Mouse (Mus musculus): ENCODE measurements around the gene Peli2. TPM values are rescaled to one million over a fixed set of nuclear protein-coding genes. Genes with fewer than 3 reads are reported as not detected.
A peak's percentile ranks its signal among the peaks of the same experiment; 100 is the strongest.

Gene Peli2
- polyA plus RNA-seq, 1 experiment from 2014 or later, result 4.6 TPM

GRCm38 (mm10) chr14:48224861-48225300 is 104.3 kb downstream of the Peli2 start:
- H3K4me1 ChIP-seq (ENCODE audit: control insufficient read depth, insufficient read depth, low read length), result no peaks in the 10 kb centered on the region
- 37% methylated on average over 5 of the region's 5 CpGs for WGBS
- no peak overlapping the region for H3K4me3 ChIP-seq (ENCODE audit: low read depth, low read length)
- no peak overlapping the region for H3K4me2 ChIP-seq (ENCODE audit: low read length)
- H3K9me3 ChIP-seq (replicated peaks; ENCODE audit: control insufficient read depth, low read length, poor library complexity, severe bottlenecking), result no peaks in the 10 kb centered on the region
- ATAC-seq, result no peak
- H3K9ac ChIP-seq (ENCODE audit: low read depth, low read length), result no peak overlapping the region
- H3K27me3 ChIP-seq (ENCODE audit: control insufficient read depth, insufficient read depth, low read depth, low read length), result no peaks in the 10 kb centered on the region
- H3K27ac ChIP-seq (ENCODE audit: low read length), result no peak overlapping the region
- no peaks in the 10 kb centered on the region for H3K36me3 ChIP-seq (ENCODE audit: control insufficient read depth, insufficient read depth, low read length)

- ATAC-seq, result 0 out of 2 replicates have a peak, but pooled peaks have one; percentile 45
- Histone ChIP-seq H3K27me3 (ENCODE audit: control insufficient read depth, insufficient read depth, low read depth, low read length) (no peaks in the 10 kb centered on the region), H3K9me3 (replicated peaks; ENCODE audit: control insufficient read depth, low read length, poor library complexity, severe bottlenecking) (no peaks in the 10 kb centered on the region), H3K4me3 (ENCODE audit: low read depth, low read length) (no peak overlapping the region), H3K27ac (ENCODE audit: low read length) (no peak overlapping the region), H3K4me2 (ENCODE audit: low read length) (no peak overlapping the region), H3K9ac (ENCODE audit: low read depth, low read length) (no peak overlapping the region), H3K36me3 (ENCODE audit: control insufficient read depth, insufficient read depth, low read length) (no peaks in the 10 kb centered on the region), H3K4me1 (ENCODE audit: control insufficient read depth, insufficient read depth, low read length) (no peaks in the 10 kb centered on the region)
- 81% methylated on average over 7 of the region's 7 CpGs for WGBS
These were observed 105.3 kb downstream of the Peli2 start for GRCm38 (mm10) chr14:48225810-48226446.

- Histone ChIP-seq H3K27ac (ENCODE audit: low read length) (no peak overlapping the region), H3K9me3 (replicated peaks; ENCODE audit: control insufficient read depth, low read length, poor library complexity, severe bottlenecking) (no peaks in the 10 kb centered on the region), H3K4me1 (ENCODE audit: control insufficient read depth, insufficient read depth, low read length) (no peaks in the 10 kb centered on the region), H3K4me2 (ENCODE audit: low read length) (no peak overlapping the region), H3K36me3 (ENCODE audit: control insufficient read depth, insufficient read depth, low read length) (no peaks in the 10 kb centered on the region), H3K9ac (ENCODE audit: low read depth, low read length) (no peak overlapping the region), H3K4me3 (ENCODE audit: low read depth, low read length) (no peak overlapping the region), H3K27me3 (ENCODE audit: control insufficient read depth, insufficient read depth, low read depth, low read length) (no peaks in the 10 kb centered on the region)
- 67% methylated on average over 10 of the region's 10 CpGs for WGBS
- ATAC-seq, result no peak
These were observed 106.1 kb downstream of the Peli2 start for GRCm38 (mm10) chr14:48226759-48227158.

GRCm38 (mm10) chr14:48234785-48235519 is 114.3 kb downstream of the Peli2 start:
- Histone ChIP-seq H3K9ac (ENCODE audit: low read depth, low read length) (no peak overlapping the region), H3K27ac (ENCODE audit: low read length) (no peak overlapping the region), H3K4me2 (ENCODE audit: low read length) (no peak overlapping the region), H3K4me1 (ENCODE audit: control insufficient read depth, insufficient read depth, low read length) (peaks cover 6% of the 10 kb centered on the region; the same call in 1 of the 2 replicates), H3K4me3 (ENCODE audit: low read depth, low read length) (no peak overlapping the region), H3K27me3 (ENCODE audit: control insufficient read depth, insufficient read depth, low read depth, low read length) (no peaks in the 10 kb centered on the region), H3K36me3 (ENCODE audit: control insufficient read depth, insufficient read depth, low read length) (no peaks in the 10 kb centered on the region), H3K9me3 (replicated peaks; ENCODE audit: control insufficient read depth, low read length, poor library complexity, severe bottlenecking) (no peaks in the 10 kb centered on the region)
- 71% methylated on average over 20 of the region's 20 CpGs for WGBS
- ATAC-seq, result 0 out of 2 replicates have a peak, but pooled peaks have one; percentile 51

GRCm38 (mm10) chr14:48241335-48241734 is 120.7 kb downstream of the Peli2 start:
- 89% methylated on average over 7 of the region's 7 CpGs for WGBS
- no peak overlapping the region for H3K27ac ChIP-seq (ENCODE audit: low read length)
- no peaks in the 10 kb centered on the region for H3K9me3 ChIP-seq (replicated peaks; ENCODE audit: control insufficient read depth, low read length, poor library complexity, severe bottlenecking)
- H3K27me3 ChIP-seq (ENCODE audit: control insufficient read depth, insufficient read depth, low read depth, low read length), result no peaks in the 10 kb centered on the region
- no peak for ATAC-seq
- H3K4me1 ChIP-seq (ENCODE audit: control insufficient read depth, insufficient read depth, low read length), result no peaks in the 10 kb centered on the region; the same call in 1 of the 2 replicates
- H3K4me2 ChIP-seq (ENCODE audit: low read length), result no peak overlapping the region
- H3K9ac ChIP-seq (ENCODE audit: low read depth, low read length), result no peak overlapping the region
- H3K4me3 ChIP-seq (ENCODE audit: low read depth, low read length), result no peak overlapping the region
- H3K36me3 ChIP-seq (ENCODE audit: control insufficient read depth, insufficient read depth, low read length), result no peaks in the 10 kb centered on the region

- 62% methylated on average over 3 of the region's 3 CpGs for WGBS
- no peaks in the 10 kb centered on the region for H3K9me3 ChIP-seq (replicated peaks; ENCODE audit: control insufficient read depth, low read length, poor library complexity, severe bottlenecking)
- H3K9ac ChIP-seq (ENCODE audit: low read depth, low read length), result no peak overlapping the region
- H3K4me2 ChIP-seq (ENCODE audit: low read length), result no peak overlapping the region
- no peaks in the 10 kb centered on the region for H3K27me3 ChIP-seq (ENCODE audit: control insufficient read depth, insufficient read depth, low read depth, low read length)
- no peaks in the 10 kb centered on the region for H3K36me3 ChIP-seq (ENCODE audit: control insufficient read depth, insufficient read depth, low read length)
- H3K27ac ChIP-seq (ENCODE audit: low read length), result no peak overlapping the region
- peak; percentile 49; the same call in 1 of the 2 replicates for ATAC-seq
- H3K4me3 ChIP-seq (ENCODE audit: low read depth, low read length), result no peak overlapping the region
- H3K4me1 ChIP-seq (ENCODE audit: control insufficient read depth, insufficient read depth, low read length), result peaks cover 3% of the 10 kb centered on the region
These were observed 125.6 kb downstream of the Peli2 start for GRCm38 (mm10) chr14:48246236-48246635.

GRCm38 (mm10) chr14:48246963-48247362 is 126.3 kb downstream of the Peli2 start:
- no peak overlapping the region for H3K4me3 ChIP-seq (ENCODE audit: low read depth, low read length)
- WGBS, result 82% methylated on average over 9 of the region's 9 CpGs
- ATAC-seq, result no peak
- H3K4me1 ChIP-seq (ENCODE audit: control insufficient read depth, insufficient read depth, low read length), result peaks cover 10% of the 10 kb centered on the region
- H3K9ac ChIP-seq (ENCODE audit: low read depth, low read length), result no peak overlapping the region
- no peak overlapping the region for H3K27ac ChIP-seq (ENCODE audit: low read length)
- H3K9me3 ChIP-seq (replicated peaks; ENCODE audit: control insufficient read depth, low read length, poor library complexity, severe bottlenecking), result no peaks in the 10 kb centered on the region
- H3K36me3 ChIP-seq (ENCODE audit: control insufficient read depth, insufficient read depth, low read length), result no peaks in the 10 kb centered on the region
- no peak overlapping the region for H3K4me2 ChIP-seq (ENCODE audit: low read length)
- no peaks in the 10 kb centered on the region for H3K27me3 ChIP-seq (ENCODE audit: control insufficient read depth, insufficient read depth, low read depth, low read length)

- no peak overlapping the region for H3K9ac ChIP-seq (ENCODE audit: low read depth, low read length)
- no peaks in the 10 kb centered on the region for H3K27me3 ChIP-seq (ENCODE audit: control insufficient read depth, insufficient read depth, low read depth, low read length)
- WGBS, result 94% methylated on average over 2 of the region's 2 CpGs
- ATAC-seq, result no peak
- peaks cover 11% of the 10 kb centered on the region for H3K4me1 ChIP-seq (ENCODE audit: control insufficient read depth, insufficient read depth, low read length)
- H3K27ac ChIP-seq (ENCODE audit: low read length), result no peak overlapping the region
- no peak overlapping the region for H3K4me2 ChIP-seq (ENCODE audit: low read length)
- no peaks in the 10 kb centered on the region for H3K9me3 ChIP-seq (replicated peaks; ENCODE audit: control insufficient read depth, low read length, poor library complexity, severe bottlenecking)
- H3K4me3 ChIP-seq (ENCODE audit: low read depth, low read length), result no peak overlapping the region
- H3K36me3 ChIP-seq (ENCODE audit: control insufficient read depth, insufficient read depth, low read length), result no peaks in the 10 kb centered on the region
These were observed 128.8 kb downstream of the Peli2 start for GRCm38 (mm10) chr14:48249459-48249858.

GRCm38 (mm10) chr14:48249909-48250308 is 129.3 kb downstream of the Peli2 start:
- H3K27me3 ChIP-seq (ENCODE audit: control insufficient read depth, insufficient read depth, low read depth, low read length), result no peaks in the 10 kb centered on the region
- no peaks in the 10 kb centered on the region for H3K36me3 ChIP-seq (ENCODE audit: control insufficient read depth, insufficient read depth, low read length)
- no peak overlapping the region for H3K4me2 ChIP-seq (ENCODE audit: low read length)
- H3K4me3 ChIP-seq (ENCODE audit: low read depth, low read length), result no peak overlapping the region
- no peak for ATAC-seq
- no peaks in the 10 kb centered on the region for H3K9me3 ChIP-seq (replicated peaks; ENCODE audit: control insufficient read depth, low read length, poor library complexity, severe bottlenecking)
- no peak overlapping the region for H3K9ac ChIP-seq (ENCODE audit: low read depth, low read length)
- peaks cover 11% of the 10 kb centered on the region for H3K4me1 ChIP-seq (ENCODE audit: control insufficient read depth, insufficient read depth, low read length)
- WGBS, result 96% methylated on average over 9 of the region's 9 CpGs
- H3K27ac ChIP-seq (ENCODE audit: low read length), result no peak overlapping the region

Measured in midbrain, embryonic 16.5 days (tissue).